Mouse (Mus musculus): ENCODE results near the gene Hist1h3d. TPM values are rescaled to one million over a fixed set of nuclear protein-coding genes. Genes with fewer than 3 reads are reported as not detected.
A peak's percentile ranks its signal among the peaks of the same experiment; 100 is the strongest.
"Not testable (repeated sequence)": the region's sequence is repeated elsewhere in the genome, so short reads cannot be mapped to it uniquely, and the experiment has no call there.

The Hist1h3d gene
- polyA plus RNA-seq, 1 experiment from 2014 or later = 4.8 TPM

DNA sequence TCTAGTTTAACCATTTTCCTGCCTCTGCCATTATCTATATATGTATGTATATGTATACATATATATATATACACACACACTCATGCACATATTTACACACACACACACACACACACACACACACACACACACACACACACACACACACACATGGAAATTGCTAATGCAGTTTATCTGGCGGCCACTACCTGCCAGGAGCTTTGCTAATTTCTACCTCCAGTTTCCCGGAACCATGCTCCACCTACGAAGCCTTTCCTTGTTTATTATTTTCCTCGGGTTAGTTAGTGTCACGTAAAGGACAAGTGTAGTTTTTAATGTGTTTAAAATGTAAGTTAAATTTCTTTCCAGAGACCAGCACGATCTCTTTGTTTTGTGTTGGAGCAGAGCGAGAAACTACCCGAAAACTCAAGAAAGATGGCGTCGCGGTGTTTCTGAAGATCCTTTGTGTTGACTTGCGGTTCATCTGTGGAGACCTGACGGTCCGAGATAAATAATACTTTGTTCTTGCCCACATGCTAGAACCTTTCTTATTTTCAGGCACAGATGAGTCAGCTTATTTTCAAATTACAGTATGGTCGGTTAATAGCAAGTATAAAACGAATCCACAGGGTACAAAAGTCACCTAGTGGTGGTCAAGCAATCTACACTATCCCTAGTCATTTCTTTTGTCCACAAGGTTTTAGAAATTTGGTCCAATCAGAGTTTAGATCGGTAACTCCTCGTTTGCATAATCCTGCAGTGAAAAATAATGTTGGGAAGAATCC lies 12.7 kb upstream of the Hist1h3d start:
- Histone ChIP-seq H3K4me3 (peak overlapping the region; percentile 54), H3K9me3 (no peaks in the 10 kb centered on the region), H3K27me3 (ENCODE audit: insufficient read depth, poor library complexity, severe bottlenecking) (no peaks in the 10 kb centered on the region), H3K4me1 (replicated peaks) (0 out of 2 replicates have a peak, but pooled peaks cover 5% of the 10 kb centered on the region), H3K27ac (peak overlapping the region; percentile 98), H3K36me3 (no peaks in the 10 kb centered on the region)
- 4% methylated on average over 18 of the region's 18 CpGs for WGBS
- peak; percentile 47 for DNase-seq (ENCODE audit: low spot score)

DNA sequence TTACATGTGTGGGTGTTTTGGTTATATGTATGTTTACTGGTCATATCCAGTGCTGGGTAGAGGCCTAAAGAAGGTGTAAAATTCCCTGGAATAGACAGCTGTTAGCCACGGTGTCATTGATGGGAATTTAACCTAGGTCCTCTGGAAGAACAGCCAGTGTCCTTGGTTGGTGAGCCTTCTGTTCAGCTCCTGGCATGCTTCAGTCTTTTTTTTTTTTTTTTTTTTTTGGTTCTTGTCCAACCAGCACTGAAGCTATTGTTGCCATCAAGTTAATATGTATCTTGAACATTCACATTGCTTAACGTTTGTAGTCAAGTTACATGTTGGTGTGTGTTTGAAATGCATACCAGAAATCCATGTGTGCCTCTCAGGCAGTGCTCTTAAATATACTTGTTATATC lies 11.1 kb upstream of the Hist1h3d start:
- H3K27me3 ChIP-seq (ENCODE audit: insufficient read depth, poor library complexity, severe bottlenecking) = no peaks in the 10 kb centered on the region
- no peaks in the 10 kb centered on the region for H3K9me3 ChIP-seq
- WGBS = 78% methylated on average over 2 of the region's 2 CpGs
- H3K4me3 ChIP-seq = no peak overlapping the region
- no peak for DNase-seq (ENCODE audit: low spot score)
- H3K4me1 ChIP-seq (replicated peaks) = 0 out of 2 replicates have a peak, but pooled peaks cover 5% of the 10 kb centered on the region
- H3K27ac ChIP-seq = peak overlapping the region; percentile 98
- no peaks in the 10 kb centered on the region for H3K36me3 ChIP-seq

DNA sequence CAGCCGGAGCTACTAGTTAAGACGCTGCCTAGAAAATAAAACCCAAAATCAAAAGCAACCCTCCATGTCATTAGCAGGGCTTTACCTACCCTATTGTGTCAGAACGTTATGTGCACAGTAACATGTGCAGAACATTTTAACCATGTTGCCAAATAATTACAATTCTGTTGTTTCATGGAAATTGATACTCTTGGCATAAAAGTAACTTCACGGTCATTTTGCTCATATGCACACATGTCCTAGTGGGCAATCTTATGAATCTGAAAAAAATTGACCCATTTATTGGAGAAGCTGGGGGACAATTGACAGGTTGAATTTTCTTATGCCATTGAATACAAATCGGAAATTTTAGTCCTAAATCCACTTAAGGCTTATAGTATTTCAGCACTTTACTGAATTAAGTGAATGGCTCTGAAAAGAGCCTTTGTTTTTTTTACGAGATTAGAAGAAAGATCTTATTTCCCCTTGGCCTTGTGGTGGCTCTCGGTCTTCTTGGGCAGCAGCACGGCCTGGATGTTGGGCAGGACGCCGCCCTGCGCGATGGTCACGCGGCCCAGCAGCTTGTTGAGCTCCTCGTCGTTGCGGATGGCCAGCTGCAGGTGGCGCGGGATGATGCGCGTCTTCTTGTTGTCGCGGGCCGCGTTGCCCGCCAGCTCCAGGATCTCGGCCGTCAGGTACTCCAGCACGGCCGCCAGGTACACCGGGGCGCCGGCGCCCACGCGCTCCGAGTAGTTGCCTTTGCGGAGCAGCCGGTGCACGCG lies 5.1 kb upstream of the Hist1h3d start:
- not testable (repeated sequence) for H3K27me3 ChIP-seq (ENCODE audit: insufficient read depth, poor library complexity, severe bottlenecking); H3K36me3 ChIP-seq; DNase-seq (ENCODE audit: low spot score); H3K9me3 ChIP-seq
- WGBS = 2% methylated on average over 29 of the region's 41 CpGs
- Histone ChIP-seq H3K4me3 (peak overlapping the region; percentile 56), H3K4me1 (replicated peaks) (peaks cover 22% of the 10 kb centered on the region), H3K27ac (peak overlapping the region; percentile 98)

DNA sequence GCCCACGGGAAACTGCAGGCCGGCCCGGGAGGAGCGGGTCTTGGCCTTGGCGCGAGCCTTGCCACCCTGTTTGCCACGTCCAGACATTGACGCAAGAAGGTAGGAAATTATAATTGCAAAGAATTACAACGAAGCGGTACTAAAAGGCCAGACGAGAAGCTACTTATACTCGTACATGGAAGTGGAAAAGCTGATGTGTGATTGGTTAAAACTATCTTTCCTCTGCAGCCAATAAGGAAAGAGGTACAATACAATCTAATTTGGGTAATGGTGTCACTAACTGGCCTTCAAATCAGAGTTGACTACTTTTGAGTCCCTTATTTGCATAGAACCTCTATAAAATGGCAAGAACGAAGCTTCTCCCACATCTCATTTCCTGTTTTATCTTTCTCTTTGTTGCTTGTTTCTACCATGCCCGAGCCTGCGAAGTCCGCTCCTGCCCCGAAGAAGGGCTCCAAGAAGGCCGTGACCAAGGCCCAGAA lies 4.5 kb upstream of the Hist1h3d start, which contains the start of the genes Hist1h2ae and Hist1h2bg:
Gene Hist1h2ae (minus strand): TSS at position 199 of the 482 bp plus-strand sequence.
Gene Hist1h2bg (plus strand): TSS at position 375 of the 482 bp plus-strand sequence.
- DNase-seq (ENCODE audit: low spot score) = peak; percentile 74
- peaks cover 24% of the 10 kb centered on the region for H3K4me1 ChIP-seq (replicated peaks)
- H3K4me3 ChIP-seq = peak within 1 kb of the TSS; percentile 56
- no peaks in the 10 kb centered on the region for H3K27me3 ChIP-seq (ENCODE audit: insufficient read depth, poor library complexity, severe bottlenecking)
- peak within 1 kb of the TSS; percentile 98 for H3K27ac ChIP-seq
- WGBS = under 1% methylated on average over 18 of the region's 18 CpGs
- no peaks in the 10 kb centered on the region for H3K36me3 ChIP-seq
- no peaks in the 10 kb centered on the region for H3K9me3 ChIP-seq

DNA sequence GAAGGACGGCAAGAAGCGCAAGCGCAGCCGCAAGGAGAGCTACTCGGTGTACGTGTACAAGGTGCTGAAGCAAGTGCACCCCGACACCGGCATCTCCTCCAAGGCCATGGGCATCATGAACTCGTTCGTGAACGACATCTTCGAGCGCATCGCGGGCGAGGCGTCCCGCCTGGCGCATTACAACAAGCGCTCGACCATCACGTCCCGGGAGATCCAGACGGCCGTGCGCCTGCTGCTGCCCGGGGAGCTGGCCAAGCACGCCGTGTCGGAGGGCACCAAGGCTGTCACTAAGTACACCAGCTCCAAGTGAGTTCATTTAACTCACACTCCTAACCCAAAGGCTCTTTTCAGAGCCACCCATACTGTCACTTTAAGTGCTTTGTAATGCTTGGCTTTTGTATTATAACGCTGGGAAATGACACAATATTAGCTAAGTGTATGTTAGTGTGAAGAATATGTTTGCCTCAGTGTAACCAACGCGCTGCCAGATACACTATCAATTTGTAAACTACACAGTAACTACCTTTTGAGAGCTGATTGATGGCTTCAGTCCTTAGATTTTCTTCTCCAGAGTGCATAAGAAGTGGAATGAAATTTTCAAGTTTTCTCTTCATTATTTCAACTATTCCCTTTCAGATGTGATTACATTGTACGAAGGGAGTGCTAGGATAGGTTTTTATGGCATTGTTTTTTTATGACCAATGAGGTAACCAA lies 3.9 kb upstream of the Hist1h3d start:
- H3K4me1 ChIP-seq (replicated peaks) = peaks cover 30% of the 10 kb centered on the region
- H3K36me3 ChIP-seq; DNase-seq (ENCODE audit: low spot score); H3K9me3 ChIP-seq; H3K27me3 ChIP-seq (ENCODE audit: insufficient read depth, poor library complexity, severe bottlenecking): not testable (repeated sequence)
- H3K27ac ChIP-seq = peak overlapping the region; percentile 98
- peak overlapping the region; percentile 56 for H3K4me3 ChIP-seq
- under 1% methylated on average over 16 of the region's 34 CpGs for WGBS

DNA sequence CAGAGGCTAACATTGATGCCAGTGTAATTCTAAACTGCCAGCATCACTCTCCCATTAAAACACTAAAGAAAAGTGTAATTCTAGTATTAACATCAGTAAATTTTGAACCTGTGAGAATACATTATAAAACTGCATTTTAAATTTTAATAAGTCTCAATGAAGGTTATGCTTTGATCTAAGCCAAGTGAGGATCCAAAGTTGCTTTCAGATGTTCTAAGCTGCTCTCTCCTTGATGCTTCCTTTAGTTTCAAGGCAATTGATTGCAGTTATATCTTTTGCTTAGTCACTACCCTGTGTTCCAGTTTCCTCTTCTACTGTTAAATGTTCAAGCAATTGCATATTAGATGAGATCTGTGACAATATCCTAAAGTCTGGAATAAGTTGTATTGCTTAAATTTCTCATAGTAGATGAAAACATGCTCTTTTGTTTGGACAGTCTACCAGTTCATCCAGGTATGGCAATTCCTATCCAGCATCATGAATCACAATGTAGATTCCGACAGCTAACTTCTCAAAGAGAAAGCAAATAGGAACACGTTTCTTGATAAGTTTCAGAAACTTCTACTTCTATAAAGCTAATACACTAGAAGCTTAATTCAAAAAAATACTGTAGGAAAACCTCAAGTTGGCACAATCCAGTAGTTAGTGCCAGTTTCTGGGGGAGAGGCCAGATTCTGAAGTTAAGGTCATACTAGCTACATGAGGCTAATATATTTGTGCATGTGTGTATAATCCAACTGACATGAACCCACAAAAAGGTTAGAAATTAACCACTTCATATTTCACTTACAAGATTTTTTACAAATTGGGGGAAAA lies 3.1 kb upstream of the Hist1h3d start:
- H3K36me3 ChIP-seq = no peaks in the 10 kb centered on the region
- peak overlapping the region; percentile 56 for H3K4me3 ChIP-seq
- peaks cover 38% of the 10 kb centered on the region for H3K4me1 ChIP-seq (replicated peaks)
- H3K9me3 ChIP-seq = no peaks in the 10 kb centered on the region
- peak overlapping the region; percentile 91 for H3K27ac ChIP-seq
- DNase-seq (ENCODE audit: low spot score) = no peak
- no peaks in the 10 kb centered on the region for H3K27me3 ChIP-seq (ENCODE audit: insufficient read depth, poor library complexity, severe bottlenecking)
- 45% methylated on average over 2 of the region's 2 CpGs for WGBS

DNA sequence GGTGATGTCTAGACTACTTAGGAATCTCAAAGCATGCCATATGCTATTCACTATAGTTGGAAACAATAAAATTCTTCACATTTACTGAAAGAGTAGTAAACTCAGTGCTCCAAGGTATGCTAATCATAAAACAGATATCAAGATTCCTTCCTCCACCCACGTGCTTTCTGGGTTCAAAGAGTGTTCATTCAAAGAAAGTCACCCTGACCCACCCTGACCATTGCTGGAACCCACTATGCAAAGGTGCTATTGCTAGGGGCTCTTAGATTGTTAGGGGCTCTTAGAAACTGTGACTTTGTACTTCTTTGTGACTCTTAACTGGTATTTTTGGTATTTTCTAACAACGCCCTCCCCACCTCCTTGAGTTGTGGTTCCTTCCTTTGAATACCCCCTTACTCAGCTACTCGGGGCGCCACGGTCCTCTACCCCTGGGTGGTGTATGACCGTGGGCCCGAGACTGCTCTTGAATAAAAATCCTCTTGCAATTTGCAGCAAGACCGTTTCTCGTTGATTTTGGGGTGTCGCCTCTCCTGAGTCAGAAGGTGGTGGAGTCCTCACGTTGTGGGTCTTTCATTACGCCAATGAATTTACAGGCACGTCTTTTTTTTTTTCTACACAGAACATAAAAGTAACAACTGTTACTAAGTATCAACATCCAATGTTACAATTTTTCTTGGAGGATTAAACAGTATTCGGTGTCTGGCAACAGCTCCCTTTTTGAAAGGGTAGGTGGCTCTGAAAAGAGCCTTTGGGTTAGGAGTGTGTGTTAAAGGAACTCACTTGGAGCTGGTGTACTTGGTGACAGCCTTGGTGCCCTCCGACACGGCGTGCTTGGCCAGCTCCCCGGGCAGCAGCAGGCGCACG lies 2.3 kb upstream of the Hist1h3d start:
- not testable (repeated sequence) for H3K9me3 ChIP-seq; H3K36me3 ChIP-seq; H3K27me3 ChIP-seq (ENCODE audit: insufficient read depth, poor library complexity, severe bottlenecking); DNase-seq (ENCODE audit: low spot score)
- H3K4me3 ChIP-seq = peak overlapping the region; percentile 56
- H3K4me1 ChIP-seq (replicated peaks) = peaks cover 38% of the 10 kb centered on the region
- 8% methylated on average over 20 of the region's 20 CpGs for WGBS
- peak overlapping the region; percentile 91 for H3K27ac ChIP-seq

DNA sequence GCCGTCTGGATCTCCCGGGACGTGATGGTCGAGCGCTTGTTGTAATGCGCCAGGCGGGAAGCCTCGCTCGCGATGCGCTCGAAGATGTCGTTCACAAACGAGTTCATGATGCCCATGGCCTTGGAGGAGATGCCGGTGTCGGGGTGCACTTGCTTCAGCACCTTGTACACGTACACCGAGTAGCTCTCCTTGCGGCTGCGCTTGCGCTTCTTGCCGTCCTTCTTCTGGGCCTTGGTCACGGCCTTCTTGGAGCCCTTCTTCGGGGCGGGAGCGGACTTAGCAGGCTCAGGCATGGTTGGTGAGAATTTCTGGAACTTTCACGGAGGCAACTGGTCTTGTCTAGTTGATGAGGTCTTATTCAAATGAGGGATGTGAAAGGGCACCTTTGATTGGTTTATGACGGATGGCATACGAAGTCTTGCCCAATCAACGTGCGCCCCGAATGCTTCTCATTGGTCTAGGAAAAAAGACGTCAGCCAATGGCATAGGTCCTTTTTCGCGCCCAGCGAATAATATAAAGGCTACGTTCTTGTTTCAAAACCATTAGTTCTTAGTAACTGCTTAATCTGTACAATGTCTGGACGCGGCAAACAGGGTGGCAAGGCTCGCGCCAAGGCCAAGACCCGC lies 1.6 kb upstream of the Hist1h3d start, which contains the start of the genes Hist1h2bf and Hist1h2ad:
Gene Hist1h2bf (minus strand): TSS at position 299 of the 627 bp plus-strand sequence.
Gene Hist1h2ad (plus strand): TSS at position 484 of the 627 bp plus-strand sequence.
- Histone ChIP-seq H3K27ac (peak within 1 kb of the TSS; percentile 91), H3K4me3 (peak within 1 kb of the TSS; percentile 62), H3K4me1 (replicated peaks) (peaks cover 38% of the 10 kb centered on the region)
- WGBS = under 1% methylated on average over 42 of the region's 42 CpGs
- peak; percentile 91 for DNase-seq (ENCODE audit: low spot score)
- H3K36me3 ChIP-seq; H3K9me3 ChIP-seq; H3K27me3 ChIP-seq (ENCODE audit: insufficient read depth, poor library complexity, severe bottlenecking): not testable (repeated sequence)

DNA sequence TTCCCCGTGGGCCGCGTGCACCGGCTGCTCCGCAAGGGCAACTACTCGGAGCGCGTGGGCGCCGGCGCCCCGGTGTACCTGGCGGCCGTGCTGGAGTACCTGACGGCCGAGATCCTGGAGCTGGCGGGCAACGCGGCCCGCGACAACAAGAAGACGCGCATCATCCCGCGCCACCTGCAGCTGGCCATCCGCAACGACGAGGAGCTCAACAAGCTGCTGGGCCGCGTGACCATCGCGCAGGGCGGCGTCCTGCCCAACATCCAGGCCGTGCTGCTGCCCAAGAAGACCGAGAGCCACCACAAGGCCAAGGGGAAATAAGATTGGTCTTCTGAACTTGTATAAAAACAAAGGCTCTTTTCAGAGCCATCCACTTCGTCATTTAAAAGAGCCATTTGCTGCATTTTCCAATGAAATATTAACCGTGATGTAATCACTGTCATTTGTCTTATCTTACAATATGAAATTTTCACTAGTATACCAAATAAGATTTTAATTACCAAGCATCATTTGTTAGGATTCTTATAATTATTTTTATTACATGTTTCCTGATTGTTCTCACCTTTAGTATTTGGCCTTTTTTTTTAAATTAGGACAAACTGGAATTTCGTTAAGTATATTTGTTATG lies 905 bp upstream of the Hist1h3d start:
- not testable (repeated sequence) for H3K9me3 ChIP-seq; DNase-seq (ENCODE audit: low spot score); H3K27me3 ChIP-seq (ENCODE audit: insufficient read depth, poor library complexity, severe bottlenecking); H3K36me3 ChIP-seq
- Histone ChIP-seq H3K27ac (peak overlapping the region; percentile 91), H3K4me3 (peak overlapping the region; percentile 62), H3K4me1 (replicated peaks) (peaks cover 38% of the 10 kb centered on the region)
- WGBS = under 1% methylated on average over 11 of the region's 39 CpGs

DNA sequence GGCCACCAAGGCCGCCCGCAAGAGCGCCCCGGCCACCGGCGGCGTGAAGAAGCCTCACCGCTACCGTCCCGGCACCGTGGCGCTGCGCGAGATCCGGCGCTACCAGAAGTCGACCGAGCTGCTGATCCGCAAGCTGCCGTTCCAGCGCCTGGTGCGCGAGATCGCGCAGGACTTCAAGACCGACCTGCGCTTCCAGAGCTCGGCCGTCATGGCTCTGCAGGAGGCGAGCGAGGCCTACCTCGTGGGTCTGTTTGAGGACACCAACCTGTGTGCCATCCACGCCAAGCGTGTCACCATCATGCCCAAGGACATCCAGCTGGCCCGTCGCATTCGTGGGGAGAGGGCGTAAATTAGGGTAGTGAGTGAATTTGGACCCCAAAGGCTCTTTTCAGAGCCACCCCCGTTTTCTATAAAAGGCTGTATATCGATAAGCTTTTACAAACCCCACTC lies 326 bp downstream of the Hist1h3d start:
- not testable (repeated sequence) for H3K27me3 ChIP-seq (ENCODE audit: insufficient read depth, poor library complexity, severe bottlenecking); H3K36me3 ChIP-seq; DNase-seq (ENCODE audit: low spot score); H3K9me3 ChIP-seq
- WGBS = under 1% methylated on average over 17 of the region's 40 CpGs
- H3K4me3 ChIP-seq = peak overlapping the region; percentile 62
- peak overlapping the region; percentile 93 for H3K27ac ChIP-seq
- H3K4me1 ChIP-seq (replicated peaks) = peaks cover 36% of the 10 kb centered on the region
